Mouse (Mus musculus) embryonic facial prominence, embryonic 14.5 days (tissue): ENCODE measurements around the gene Tbc1d10b. TPM values are rescaled to one million over a fixed set of nuclear protein-coding genes. Genes with fewer than 3 reads are reported as not detected.

ENCODE experiments used
- ATAC-seq: fragments of 200-750 bp; cut with Nextera tagmentation; 2 replicates; pipeline ENCODE4 v1.8.0; 2017; ENCODE audit warnings: low read depth, moderate number of reproducible peaks, moderate TSS enrichment
- DNase-seq: peaks from one replicate; pipeline ENCODE4 v3.0.0-alpha.2; 2015; ENCODE audit warnings: low spot score
- H3K27ac ChIP-seq: fragments of 300-500 bp; sonication (generic); replicated peaks from 2 replicates; pipeline ENCODE4 v1.5.1; 2014; ENCODE audit warnings: low read depth, mild to moderate bottlenecking, low read length, moderate library complexity
- H3K27me3 ChIP-seq: fragments of 300-500 bp; sonication (generic); replicated peaks from 2 replicates; pipeline ENCODE4 v1.6.1; 2014; ENCODE audit warnings: low read length; ENCODE audit not compliant: control insufficient read depth, insufficient read depth
- H3K36me3 ChIP-seq: fragments of 300-500 bp; sonication (generic); 2 replicates; pipeline ENCODE4 v1.6.1; 2014; ENCODE audit warnings: low read length, mixed read lengths; ENCODE audit not compliant: control insufficient read depth, insufficient read depth
- H3K4me1 ChIP-seq: fragments of 300-500 bp; sonication (generic); 2 replicates; pipeline ENCODE4 v1.6.1; 2014; ENCODE audit warnings: antibody characterized with exemption, low read length; ENCODE audit not compliant: control insufficient read depth, insufficient read depth
- H3K4me2 ChIP-seq: fragments of 300-500 bp; sonication (generic); 2 replicates; pipeline ENCODE4 v1.6.1; 2014; ENCODE audit warnings: low read depth, mild to moderate bottlenecking, low read length, moderate library complexity, mixed read lengths
- H3K4me3 ChIP-seq: fragments of 300-500 bp; sonication (generic); 2 replicates; pipeline ENCODE4 v1.5.1; 2014; ENCODE audit warnings: low read depth, mild to moderate bottlenecking, low read length
- H3K9ac ChIP-seq: fragments of 300-500 bp; sonication (generic); 2 replicates; pipeline ENCODE4 v1.6.1; 2014; ENCODE audit warnings: low read depth, mild to moderate bottlenecking, low read length, moderate library complexity, mixed read lengths
- H3K9me3 ChIP-seq: fragments of 300-500 bp; sonication (generic); 2 replicates; pipeline ENCODE4 v1.6.1; 2016; ENCODE audit warnings: low read length; ENCODE audit not compliant: control insufficient read depth
- WGBS: fragments of 180-500 bp; shearing (Covaris S2); extraction: QIAGEN DNeasy Blood & Tissue Kit; methylation state at CpG from one replicate; pipeline ENCODE4 v1.1.7; 2014; 5-methylcytosine and 5-hydroxymethylcytosine counted together
- polyA plus RNA-seq: library from polyadenylated mRNA; unstranded; fragments of >200 nt; fragmentation: Nextera tagmentation; extraction: Ambion mirVana; gene quantifications from 2 replicates; pipeline ENCODE4 v1.2.1, GENCODE M21; 2014

Gene Tbc1d10b
- polyA plus RNA-seq, 1 experiment from 2014 or later: 25.0 TPM

- WGBS: 48% methylated on average over 7 of the region's 7 CpGs
- ATAC-seq (no peak), DNase-seq (no peak)
- Histone ChIP-seq H3K4me2 (no peak overlapping the region; the same call in 1 of the 2 replicates), H3K4me3 (peak overlapping the region; percentile 11), H3K4me1 (0 out of 2 replicates have a peak, but pooled peaks cover 4% of the 10 kb centered on the region), H3K36me3 (no peaks in the 10 kb centered on the region), H3K27ac (no peak overlapping the region), H3K27me3 (no peaks in the 10 kb centered on the region), H3K9ac (no peak overlapping the region), H3K9me3 (no peaks in the 10 kb centered on the region)
These were observed 5.2 kb upstream of the Tbc1d10b start for GRCm38 (mm10) chr7:127213485-127213884.

- no peak for ATAC-seq
- peak overlapping the region; percentile 11 for H3K4me3 ChIP-seq
- WGBS: 81% methylated on average over 12 of the region's 12 CpGs
These were observed 4.4 kb upstream of the Tbc1d10b start for GRCm38 (mm10) chr7:127212432-127213250.

GRCm38 (mm10) chr7:127211014-127211745, 2.9 kb upstream of the Tbc1d10b start:
- Histone ChIP-seq H3K27me3 (no peaks in the 10 kb centered on the region), H3K9ac (no peak overlapping the region), H3K9me3 (no peaks in the 10 kb centered on the region), H3K4me1 (peaks cover 14% of the 10 kb centered on the region), H3K27ac (no peak overlapping the region), H3K36me3 (no peaks in the 10 kb centered on the region), H3K4me3 (no peak overlapping the region), H3K4me2 (no peak overlapping the region)
- ATAC-seq (no peak), DNase-seq (peak; percentile 54)
- 62% methylated on average over 5 of the region's 5 CpGs for WGBS

More at GRCm38 (mm10) chr7:127212432-127213250, 4.4 kb upstream of the Tbc1d10b start:
- Histone ChIP-seq H3K36me3 (no peaks in the 10 kb centered on the region), H3K4me2 (no peak overlapping the region), H3K9ac (peak overlapping the region; percentile 14; the same call in 1 of the 2 replicates), H3K4me1 (0 out of 2 replicates have a peak, but pooled peaks cover 4% of the 10 kb centered on the region), H3K27me3 (no peaks in the 10 kb centered on the region), H3K27ac (0 out of 2 replicates have a peak overlapping the region, but pooled peaks have one; percentile 13), H3K9me3 (no peaks in the 10 kb centered on the region)
- DNase-seq: no peak

GRCm38 (mm10) chr7:127210266-127210665, 2.0 kb upstream of the Tbc1d10b start:
- Histone ChIP-seq H3K36me3 (no peaks in the 10 kb centered on the region), H3K27ac (0 out of 2 replicates have a peak overlapping the region, but pooled peaks have one; percentile 86), H3K9me3 (no peaks in the 10 kb centered on the region), H3K4me3 (no peak overlapping the region), H3K4me1 (peaks cover 17% of the 10 kb centered on the region), H3K4me2 (no peak overlapping the region), H3K9ac (no peak overlapping the region), H3K27me3 (no peaks in the 10 kb centered on the region)
- WGBS: 86% methylated on average over 4 of the region's 4 CpGs
- DNase-seq: peak; percentile 72
- no peak for ATAC-seq

- peak overlapping the region; percentile 53; the same call in 1 of the 2 replicates for H3K9ac ChIP-seq
- no peaks in the 10 kb centered on the region for H3K27me3 ChIP-seq
- peak overlapping the region; percentile 86 for H3K27ac ChIP-seq
- ATAC-seq (no peak), DNase-seq (no peak)
- peaks cover 17% of the 10 kb centered on the region for H3K4me1 ChIP-seq
- H3K4me2 ChIP-seq: peak overlapping the region; percentile 62
- WGBS: 81% methylated on average over 5 of the region's 5 CpGs
- H3K36me3 ChIP-seq: no peaks in the 10 kb centered on the region
- H3K9me3 ChIP-seq: no peaks in the 10 kb centered on the region
- peak overlapping the region; percentile 90 for H3K4me3 ChIP-seq
These were observed 1.6 kb upstream of the Tbc1d10b start for GRCm38 (mm10) chr7:127209851-127210250.

GRCm38 (mm10) chr7:127208553-127209438, 528 bp upstream of the Tbc1d10b start, which contains the start of gene Mylpf:
Mylpf (plus strand) TSS chr7:127208890.
- Histone ChIP-seq H3K27me3 (no peaks in the 10 kb centered on the region), H3K9ac (peak within 1 kb of the TSS; percentile 96), H3K36me3 (peaks cover 3% of the 10 kb centered on the region; the same call in 1 of the 2 replicates), H3K27ac (peak within 1 kb of the TSS; percentile 86), H3K4me1 (peaks cover 17% of the 10 kb centered on the region), H3K9me3 (no peaks in the 10 kb centered on the region), H3K4me3 (peak within 1 kb of the TSS; percentile 90), H3K4me2 (peak within 1 kb of the TSS; percentile 85)
- ATAC-seq (peak; percentile 96), DNase-seq (peak; percentile 99)
- WGBS: under 1% methylated on average over 28 of the region's 44 CpGs

GRCm38 (mm10) chr7:127207374-127208294, 634 bp downstream of the Tbc1d10b start:
- DNase-seq (no peak), ATAC-seq (no peak)
- Histone ChIP-seq H3K36me3 (peaks cover 15% of the 10 kb centered on the region), H3K4me3 (peak overlapping the region; percentile 90), H3K4me2 (peak overlapping the region; percentile 85), H3K27ac (peak overlapping the region; percentile 80), H3K27me3 (no peaks in the 10 kb centered on the region), H3K9me3 (no peaks in the 10 kb centered on the region), H3K4me1 (peaks cover 17% of the 10 kb centered on the region), H3K9ac (peak overlapping the region; percentile 96)
- under 1% methylated on average over 41 of the region's 53 CpGs for WGBS
